Mouse (Mus musculus): ENCODE results near the gene Srsf2. TPM values are rescaled to one million over a fixed set of nuclear protein-coding genes. Genes with fewer than 3 reads are reported as not detected.
"Not testable (repeated sequence)": the region's sequence is repeated elsewhere in the genome, so short reads cannot be mapped to it uniquely, and the experiment has no call there.

Srsf2 gene
- total RNA-seq, 2 experiments from 2014 or later = 150 to 158 TPM

GRCm38 (mm10) chr11:116826550-116827504 is 26.1 kb downstream of the Srsf2 start:
- H3K27ac ChIP-seq = peak overlapping the region; percentile 67
- peak overlapping the region; percentile 67 for H3K4me3 ChIP-seq
- intact Hi-C loops (cut with DNase I) = no loop called here
- no peak for TF ChIP-seq CTCF (IDR thresholded peaks at IDR 0.05)
- DNase-seq (ENCODE audit: extremely low spot score in 1 of 2, low spot score in 2 of 2) = no peak

- no peak for TF ChIP-seq CTCF (IDR thresholded peaks at IDR 0.05)
- intact Hi-C loops (cut with DNase I) = no loop called here
- DNase-seq (ENCODE audit: extremely low spot score in 1 of 2, low spot score in 2 of 2) = no peak
- H3K4me3 ChIP-seq = no peak overlapping the region
- no peak overlapping the region for H3K27ac ChIP-seq
These were observed 27.7 kb downstream of the Srsf2 start for GRCm38 (mm10) chr11:116825230-116825629.

GRCm38 (mm10) chr11:116823885-116824284 is 29.0 kb downstream of the Srsf2 start:
- intact Hi-C loops (cut with DNase I); H3K4me3 ChIP-seq; H3K27ac ChIP-seq; DNase-seq (ENCODE audit: extremely low spot score in 1 of 2, low spot score in 2 of 2): not testable (repeated sequence)

GRCm38 (mm10) chr11:116823255-116823654 is 29.6 kb downstream of the Srsf2 start:
- Histone ChIP-seq H3K27ac (no peak overlapping the region), H3K4me3 (no peak overlapping the region)
- no peak for DNase-seq (ENCODE audit: extremely low spot score in 1 of 2, low spot score in 2 of 2)
- intact Hi-C loops (cut with DNase I) = no loop called here
- TF ChIP-seq CTCF (IDR thresholded peaks at IDR 0.05) = no peak

GRCm38 (mm10) chr11:116822626-116823025 is 30.3 kb downstream of the Srsf2 start:
- intact Hi-C loops (cut with DNase I) = no loop called here
- H3K4me3 ChIP-seq = no peak overlapping the region
- H3K27ac ChIP-seq = no peak overlapping the region
- no peak for TF ChIP-seq CTCF (IDR thresholded peaks at IDR 0.05)
- DNase-seq (ENCODE audit: extremely low spot score in 1 of 2, low spot score in 2 of 2) = no peak

GRCm38 (mm10) chr11:116822215-116822614 is 30.7 kb downstream of the Srsf2 start:
- no peak overlapping the region for H3K4me3 ChIP-seq
- TF ChIP-seq CTCF (IDR thresholded peaks at IDR 0.05) = no peak
- intact Hi-C loops (cut with DNase I) = no loop called here

GRCm38 (mm10) chr11:116821057-116821940 is 31.6 kb downstream of the Srsf2 start:
- intact Hi-C loops (cut with DNase I) = no loop called here
- TF ChIP-seq CTCF (IDR thresholded peaks at IDR 0.05) = no peak
- no peak for DNase-seq (ENCODE audit: extremely low spot score in 1 of 2, low spot score in 2 of 2)
- Histone ChIP-seq H3K27ac (no peak overlapping the region), H3K4me3 (no peak overlapping the region)

More at GRCm38 (mm10) chr11:116822215-116822614, 30.7 kb downstream of the Srsf2 start:
- H3K27ac ChIP-seq = no peak overlapping the region
- DNase-seq (ENCODE audit: extremely low spot score in 1 of 2, low spot score in 2 of 2) = no peak

- no peak overlapping the region for H3K4me3 ChIP-seq
- intact Hi-C loops (cut with DNase I) = no loop called here
- H3K27ac ChIP-seq = no peak overlapping the region
- no peak for DNase-seq (ENCODE audit: extremely low spot score in 1 of 2, low spot score in 2 of 2)
- no peak for TF ChIP-seq CTCF (IDR thresholded peaks at IDR 0.05)
These were observed 32.8 kb downstream of the Srsf2 start for GRCm38 (mm10) chr11:116819932-116820593.

GRCm38 (mm10) chr11:116818722-116819121 is 34.2 kb downstream of the Srsf2 start:
- TF ChIP-seq CTCF (IDR thresholded peaks at IDR 0.05) = no peak
- no peak overlapping the region for H3K27ac ChIP-seq
- H3K4me3 ChIP-seq = no peak overlapping the region
- intact Hi-C loops (cut with DNase I) = no loop called here
- DNase-seq (ENCODE audit: extremely low spot score in 1 of 2, low spot score in 2 of 2) = no peak

- intact Hi-C loops (cut with DNase I) = no loop called here
- TF ChIP-seq CTCF (IDR thresholded peaks at IDR 0.05) = no peak
- no peak overlapping the region for H3K4me3 ChIP-seq
- DNase-seq (ENCODE audit: extremely low spot score in 1 of 2, low spot score in 2 of 2) = no peak
- no peak overlapping the region for H3K27ac ChIP-seq
These were observed 35.3 kb downstream of the Srsf2 start for GRCm38 (mm10) chr11:116817567-116817966.

GRCm38 (mm10) chr11:116816769-116817168 is 36.1 kb downstream of the Srsf2 start:
- DNase-seq (ENCODE audit: extremely low spot score in 1 of 2, low spot score in 2 of 2) = no peak
- Histone ChIP-seq H3K27ac (no peak overlapping the region), H3K4me3 (no peak overlapping the region)
- no peak for TF ChIP-seq CTCF (IDR thresholded peaks at IDR 0.05)
- intact Hi-C loops (cut with DNase I) = no loop called here
